Mouse (Mus musculus) CH12.LX (cell line): Measurements from ENCODE around the gene Ttll10. TPM values are rescaled to one million over a fixed set of nuclear protein-coding genes. Genes with fewer than 3 reads are reported as not detected.

Source experiments
- DNase-seq: peaks from one replicate; pipeline ENCODE4 v3.0.0-alpha.2; 2013; ENCODE audit errors: extremely low read depth
- H3K27ac ChIP-seq: 2 replicates; pipeline ENCODE4 v1.5.1; 2012; ENCODE audit warnings: low read depth, mild to moderate bottlenecking, control low read depth, moderate library complexity; ENCODE audit not compliant: insufficient read depth
- H3K27me3 ChIP-seq: replicated peaks from 2 replicates; pipeline ENCODE3; 2012; ENCODE audit warnings: inconsistent platforms
- H3K36me3 ChIP-seq, 2 experiments: replicated peaks in 1 of 2; 2 replicates each; pipeline versions ENCODE3 to v1.6.1; 2012; ENCODE audit warnings: inconsistent platforms in 1 of 2, low read length in 1 of 2, mild to moderate bottlenecking in 1 of 2, mixed read lengths in 1 of 2, moderate library complexity in 1 of 2; ENCODE audit not compliant: control insufficient read depth in 1 of 2, insufficient read depth in 1 of 2
- H3K4me1 ChIP-seq, 2 experiments: 2 replicates each; pipeline ENCODE4 v1.6.1; 2012; ENCODE audit warnings: inconsistent platforms in 1 of 2, moderate library complexity in 1 of 2; ENCODE audit not compliant: insufficient read depth in 2 of 2, control insufficient read depth in 1 of 2
- H3K4me2 ChIP-seq: 2 replicates; pipeline ENCODE4 v1.6.1; 2012; ENCODE audit warnings: low read depth, mild to moderate bottlenecking, control low read depth; ENCODE audit not compliant: poor library complexity, insufficient read depth, severe bottlenecking
- H3K4me3 ChIP-seq, 3 experiments: fragments of 150-350 bp in 1 of 3; sonication (generic) in 1 of 3; replicated peaks in 1 of 3; 2 replicates each; pipeline versions ENCODE3 to v1.5.1; 2011 to 2012; ENCODE audit warnings: low read depth in 2 of 3, low read length in 2 of 3, mild to moderate bottlenecking in 2 of 3, moderate library complexity in 2 of 3, control low read depth in 1 of 3, improper control_type of control experiment in 1 of 3, inconsistent platforms in 1 of 3, mixed read lengths in 1 of 3; ENCODE audit not compliant: poor library complexity in 1 of 3
- H3K79me2 ChIP-seq: replicated peaks from 2 replicates; pipeline ENCODE4 v1.6.1; 2012; ENCODE audit warnings: mild to moderate bottlenecking, moderate library complexity; ENCODE audit not compliant: control insufficient read depth, poor library complexity, insufficient read depth, severe bottlenecking; ENCODE audit errors: extremely low read depth
- H3K9ac ChIP-seq: 2 replicates; pipeline ENCODE4 v1.6.1; 2012; ENCODE audit warnings: low read depth, mild to moderate bottlenecking, control low read depth, moderate library complexity; ENCODE audit not compliant: insufficient read depth
- H3K9me3 ChIP-seq: replicated peaks from 2 replicates; pipeline ENCODE3; 2012; ENCODE audit warnings: low read length, inconsistent platforms, mixed read lengths
- BHLHE40 ChIP-seq: IDR thresholded peaks from 2 replicates; pipeline ENCODE4 v1.6.1; 2011; ENCODE audit warnings: mild to moderate bottlenecking, low read depth, low read length, improper control_type of control experiment
- CHD1 ChIP-seq: IDR thresholded peaks from 2 replicates; pipeline ENCODE4 v1.6.1; 2012; ENCODE audit warnings: low read depth, low read length, improper control_type of control experiment, inconsistent platforms
- EP300 ChIP-seq: IDR thresholded peaks from 2 replicates; pipeline ENCODE4 v1.6.1; 2011; ENCODE audit warnings: low read length, improper control_type of control experiment
- ETS1 ChIP-seq: conservative IDR thresholded peaks from 2 replicates; pipeline ENCODE4 v1.6.1; 2012; ENCODE audit warnings: low read depth, mild to moderate bottlenecking, inconsistent platforms, low read length, improper control_type of control experiment, moderate library complexity
- GABPA ChIP-seq: IDR thresholded peaks from 2 replicates; pipeline ENCODE4 v1.6.1; 2012; ENCODE audit warnings: low read depth, low read length, improper control_type of control experiment, inconsistent platforms; ENCODE audit not compliant: insufficient replicate concordance
- HCFC1 ChIP-seq: IDR thresholded peaks from 2 replicates; pipeline ENCODE4 v1.6.1; 2012; ENCODE audit warnings: low read depth, mild to moderate bottlenecking, inconsistent platforms, low read length, improper control_type of control experiment
- JUN ChIP-seq: IDR thresholded peaks from 2 replicates; pipeline ENCODE4 v1.6.1; 2011; ENCODE audit warnings: low read depth, mild to moderate bottlenecking, low read length, improper control_type of control experiment, moderate library complexity; ENCODE audit not compliant: insufficient read depth
- MAX ChIP-seq: IDR thresholded peaks from 2 replicates; pipeline ENCODE4 v1.6.1; 2011; ENCODE audit warnings: low read length, improper control_type of control experiment
- NELFE ChIP-seq: IDR thresholded peaks from 2 replicates; pipeline ENCODE4 v1.6.1; 2011; ENCODE audit warnings: low read depth, low read length, improper control_type of control experiment
- PAX5 ChIP-seq: IDR thresholded peaks from 2 replicates; pipeline ENCODE4 v1.6.1; 2012; ENCODE audit warnings: low read length, inconsistent platforms, mixed read lengths
- RAD21 ChIP-seq: IDR thresholded peaks from 2 replicates; pipeline ENCODE4 v1.6.1; 2011; ENCODE audit warnings: low read depth, mild to moderate bottlenecking, low read length, improper control_type of control experiment, moderate library complexity
- RCOR1 ChIP-seq: conservative IDR thresholded peaks from 2 replicates; pipeline ENCODE4 v1.6.1; 2012; ENCODE audit warnings: low read depth, mild to moderate bottlenecking, inconsistent platforms, low read length, improper control_type of control experiment
- SIN3A ChIP-seq: IDR thresholded peaks from 2 replicates; pipeline ENCODE4 v1.6.1; 2012; ENCODE audit warnings: low read length, improper control_type of control experiment, inconsistent platforms
- SMC3 ChIP-seq: IDR thresholded peaks from 2 replicates; pipeline ENCODE4 v1.6.1; 2011; ENCODE audit warnings: low read depth, low read length, improper control_type of control experiment
- TBP ChIP-seq: conservative IDR thresholded peaks from 2 replicates; pipeline ENCODE4 v1.6.1; 2011; ENCODE audit warnings: low read depth, low read length, improper control_type of control experiment
- TCF12 ChIP-seq: IDR thresholded peaks from 2 replicates; pipeline ENCODE4 v1.6.1; 2014; ENCODE audit warnings: low read depth, mild to moderate bottlenecking, inconsistent platforms, low read length, improper control_type of control experiment
- UBTF ChIP-seq: IDR thresholded peaks from 2 replicates; pipeline ENCODE4 v1.6.1; 2012; ENCODE audit warnings: low read depth, mild to moderate bottlenecking, inconsistent platforms, low read length, improper control_type of control experiment, moderate library complexity
- USF1 ChIP-seq: IDR thresholded peaks from 2 replicates; pipeline ENCODE4 v1.6.1; 2014; ENCODE audit warnings: low read depth, mild to moderate bottlenecking, inconsistent platforms, low read length, improper control_type of control experiment
- USF2 ChIP-seq: conservative IDR thresholded peaks from 2 replicates; pipeline ENCODE4 v1.6.1; 2011; ENCODE audit warnings: low read depth, low read length, improper control_type of control experiment
- ZC3H11A ChIP-seq: IDR thresholded peaks from 2 replicates; pipeline ENCODE4 v1.6.1; 2012; ENCODE audit warnings: low read depth, mild to moderate bottlenecking, inconsistent platforms, low read length, improper control_type of control experiment
- ZKSCAN1 ChIP-seq: IDR thresholded peaks from 2 replicates; pipeline ENCODE4 v1.6.1; 2012; ENCODE audit warnings: low read depth, inconsistent platforms, low read length, improper control_type of control experiment, borderline replicate concordance
- dilution Hi-C: fragments of 300-500 bp; cut with MboI; formaldehyde crosslinking; loops from 2 replicates; pipeline ENCODE4 v1.14.3; 2020; ENCODE audit warnings: low sequenced_read_pairs; ENCODE audit not compliant: extremely low pct_unique_long_range_greater_than_20kb, extremely low pct_ligation_motif_present
- in situ Hi-C: fragments of 300-500 bp; cut with MboI; formaldehyde crosslinking; loops from 3 replicates; pipeline ENCODE4 v1.14.3; 2019; ENCODE audit warnings: low sequenced_read_pairs, low pct_ligation_motif_present, low pct_unique_long_range_greater_than_20kb, mixed read lengths
- polyA plus RNA-seq: library from polyadenylated mRNA; unstranded; fragments of >175 nt; gene quantifications from 2 replicates; pipeline ENCODE4 v1.2.1, GENCODE M21; 2012; ENCODE audit warnings: low read depth; ENCODE audit not compliant: insufficient read length
- total RNA-seq, 2 experiments: library from RNA; depleted of rRNA; stranded (reverse); fragments of 300-350 nt in 1 of 2; fragments of >200 nt in 1 of 2; gene quantifications; 2 replicates each; pipeline ENCODE4 v1.2.3; 2012 to 2014

Ttll10 gene
- total and polyA plus RNA-seq, 3 experiments: 0.04 TPM; not detected in 2

DNA sequence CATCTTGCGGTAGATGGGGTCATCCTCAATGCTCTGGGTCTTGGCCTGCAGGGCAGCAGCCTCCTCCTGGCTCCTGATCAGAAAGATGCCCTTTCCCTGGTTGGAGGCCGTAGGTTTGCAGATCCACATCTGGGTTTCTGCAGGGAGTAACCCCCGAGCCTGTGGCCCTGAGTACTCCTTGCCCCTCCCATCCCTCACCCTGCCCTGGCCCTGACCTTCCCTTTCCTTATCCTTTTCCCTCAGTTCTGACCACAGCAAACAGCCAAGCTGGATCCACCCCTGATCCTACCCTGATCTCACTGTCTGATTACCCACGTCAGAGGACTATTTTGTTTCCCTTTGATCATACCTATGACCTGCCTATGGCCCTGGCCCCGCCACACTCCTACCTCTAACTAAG lies 14.5 kb downstream of the Ttll10 start:
- DNase-seq: no peak
- Histone ChIP-seq H3K79me2 (no peaks in the 10 kb centered on the region), H3K36me3 (no peaks in the 10 kb centered on the region), H3K27ac (no peak overlapping the region), H3K9me3 (no peaks in the 10 kb centered on the region), H3K9ac (no peak overlapping the region), H3K4me2 (no peak overlapping the region), H3K27me3 (no peaks in the 10 kb centered on the region), H3K4me1 (peaks cover 2 to 10% of the 10 kb centered on the region in 2 experiments; a peak in 2 of 4 replicates), H3K4me3 (no peak overlapping the region)
- dilution Hi-C loops (no loop called here), in situ Hi-C loops (no loop called here)
- TF ChIP-seq ETS1 (no peak), TBP (no peak), RAD21 (no peak), UBTF (no peak), GABPA (no peak), HCFC1 (no peak), USF2 (no peak), ZC3H11A (no peak)

DNA sequence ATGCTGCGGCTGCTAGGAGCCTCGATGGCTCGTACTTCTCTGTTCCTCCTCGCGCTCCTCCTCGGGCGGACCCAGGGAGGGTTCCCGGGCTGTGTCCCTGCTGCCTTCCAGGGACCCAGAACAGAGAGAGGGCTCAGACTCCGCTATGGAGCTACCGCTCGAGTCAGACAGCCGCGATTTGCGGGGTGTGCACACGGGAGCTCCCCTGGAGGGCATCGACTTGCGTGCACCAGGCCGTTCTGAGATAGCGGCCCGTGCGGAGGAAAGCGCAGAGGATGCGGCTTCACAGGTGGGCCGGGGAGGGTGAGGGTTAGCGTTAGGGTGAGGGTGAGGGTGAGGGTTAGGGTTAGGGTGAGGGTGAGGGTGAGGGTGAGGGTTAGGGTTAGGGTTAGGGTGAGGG lies 24.3 kb downstream of the Ttll10 start:
- Histone ChIP-seq H3K79me2 (no peaks in the 10 kb centered on the region), H3K27ac (no peak overlapping the region), H3K27me3 (no peaks in the 10 kb centered on the region), H3K9me3 (no peaks in the 10 kb centered on the region), H3K36me3 (peaks cover 2 to 8% of the 10 kb centered on the region in 2 experiments)
- no peak for DNase-seq
- in situ Hi-C loops: loop anchor here (5.0 kb wide), 2 partner anchors 53 to 57 kb away; no protein-coding TSS in a partner anchor
- no peak for TF ChIP-seq PAX5
- TF ChIP-seq JUN: no peak
- TF ChIP-seq MAX: no peak
- TF ChIP-seq, all 38 proteins: peak for 0
- no peak overlapping the region for H3K4me2 ChIP-seq
- dilution Hi-C loops: no loop called here
- H3K4me1 ChIP-seq: peaks cover 21 to 32% of the 10 kb centered on the region in 2 experiments
- no peak overlapping the region for H3K4me3 ChIP-seq
- H3K9ac ChIP-seq: no peak overlapping the region

DNA sequence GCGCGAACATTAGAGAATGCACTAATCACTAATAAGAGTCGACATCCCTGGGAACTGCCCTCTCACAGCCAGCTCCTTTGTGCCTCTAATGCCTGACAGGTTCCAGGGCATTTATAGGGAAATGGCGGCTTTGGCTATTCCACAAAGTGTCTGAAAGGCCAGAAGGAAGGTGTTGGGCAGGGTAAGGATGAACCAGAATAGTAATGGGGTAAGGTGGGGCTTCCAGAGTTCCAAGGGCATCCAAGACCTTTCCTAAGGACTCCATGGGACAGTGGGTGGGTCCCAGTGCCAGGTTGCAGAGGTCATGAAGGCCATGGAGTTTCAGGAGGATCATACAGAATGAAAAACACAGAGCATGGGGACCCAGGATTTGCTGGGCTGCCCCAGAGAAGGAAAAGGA lies 24.9 kb downstream of the Ttll10 start:
- no peak for DNase-seq
- Histone ChIP-seq H3K4me3 (no peak overlapping the region), H3K79me2 (no peaks in the 10 kb centered on the region), H3K36me3 (peaks cover 7 to 13% of the 10 kb centered on the region in 2 experiments), H3K27me3 (no peaks in the 10 kb centered on the region), H3K4me2 (no peak overlapping the region), H3K9me3 (no peaks in the 10 kb centered on the region), H3K9ac (no peak overlapping the region), H3K27ac (no peak overlapping the region), H3K4me1 (peaks cover 23 to 36% of the 10 kb centered on the region in 2 experiments)
- dilution Hi-C loops: no loop called here
- TF ChIP-seq NELFE: no peak
- TF ChIP-seq PAX5: no peak
- TF ChIP-seq ZKSCAN1: no peak
- TF ChIP-seq SIN3A: no peak
- TF ChIP-seq MAX: no peak
- TF ChIP-seq SMC3: no peak
- no peak for TF ChIP-seq USF2
- no peak for TF ChIP-seq BHLHE40
- TF ChIP-seq RCOR1: no peak
- TF ChIP-seq EP300: no peak
- TF ChIP-seq TCF12: no peak
- TF ChIP-seq USF1: no peak
- no peak for TF ChIP-seq CHD1
- in situ Hi-C loops: loop anchor here (5.0 kb wide), 2 partner anchors 52 to 58 kb away; no protein-coding TSS in a partner anchor
